Mouse (Mus musculus): ENCODE measurements around the gene Tbx3.

The Tbx3 gene

DNA sequence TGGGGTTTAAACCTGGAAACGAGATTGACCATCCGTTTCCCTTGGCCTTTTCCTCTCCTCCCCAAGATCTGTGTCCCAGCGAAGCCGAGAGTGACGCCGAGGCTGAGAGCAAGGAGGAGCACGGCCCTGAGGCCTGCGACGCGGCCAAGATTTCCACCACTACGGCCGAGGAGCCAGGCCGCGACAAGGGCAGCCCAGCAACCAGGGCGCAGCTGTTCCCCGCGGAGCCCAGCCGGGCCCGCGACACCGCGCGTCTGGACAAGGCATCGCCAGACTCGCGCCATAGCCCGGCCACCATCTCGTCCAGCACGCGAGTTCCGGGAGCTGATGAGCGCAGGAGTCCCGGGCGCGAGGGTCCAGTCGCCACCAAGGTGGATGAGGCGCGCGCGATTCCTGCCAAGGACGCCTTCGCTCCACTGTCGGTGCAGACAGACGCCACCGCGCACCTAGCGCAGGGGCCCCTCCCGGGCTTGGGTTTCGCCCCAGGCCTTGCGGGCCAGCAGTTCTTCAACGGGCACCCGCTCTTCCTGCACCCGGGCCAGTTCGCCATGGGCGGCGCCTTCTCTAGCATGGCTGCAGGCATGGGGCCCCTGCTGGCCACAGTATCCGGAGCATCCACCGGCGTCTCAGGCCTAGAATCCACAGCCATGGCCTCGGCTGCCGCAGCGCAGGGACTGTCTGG lies 10.0 kb downstream of the Tbx3 start:
- DNase-seq: no peak

DNA sequence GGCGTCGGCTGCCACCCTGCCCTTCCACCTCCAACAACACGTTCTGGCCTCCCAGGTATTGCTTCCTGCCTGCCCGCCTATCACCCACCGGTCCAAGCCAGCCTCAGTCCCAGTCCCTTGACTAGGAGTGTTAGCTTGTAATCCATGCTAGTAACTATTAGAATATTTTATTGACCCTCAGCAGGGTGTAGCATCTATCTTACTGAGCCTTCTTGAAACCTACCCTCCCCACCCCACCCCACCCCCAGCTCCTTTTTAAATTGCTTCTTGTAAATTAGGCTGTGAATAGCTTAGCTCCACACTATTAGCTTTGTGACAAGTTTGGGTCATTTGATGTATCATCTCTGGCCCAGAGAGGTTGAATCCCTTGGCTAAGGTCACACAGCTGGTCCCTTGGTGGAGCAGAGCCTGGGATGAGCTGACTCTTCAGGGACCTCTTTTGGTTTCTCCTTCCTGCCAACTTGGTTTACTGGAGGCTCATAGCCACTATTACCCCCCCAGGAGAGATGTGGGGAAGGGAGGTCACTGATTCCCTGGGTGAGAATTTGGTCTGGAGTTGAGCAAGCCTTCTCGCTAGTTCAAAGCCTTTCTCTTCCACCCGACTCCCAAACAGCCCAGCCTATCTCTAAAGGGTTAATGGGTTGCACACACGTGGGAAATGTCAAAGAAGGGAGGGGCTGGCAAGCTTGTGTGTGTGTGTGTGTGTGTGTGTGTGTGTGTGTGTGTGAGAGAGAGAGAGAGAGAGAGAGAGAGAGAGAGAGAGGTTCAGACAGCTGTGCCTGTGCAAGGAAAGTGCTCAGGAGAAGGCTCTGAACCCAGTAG lies 10.8 kb downstream of the Tbx3 start:
- DNase-seq: no peak

DNA sequence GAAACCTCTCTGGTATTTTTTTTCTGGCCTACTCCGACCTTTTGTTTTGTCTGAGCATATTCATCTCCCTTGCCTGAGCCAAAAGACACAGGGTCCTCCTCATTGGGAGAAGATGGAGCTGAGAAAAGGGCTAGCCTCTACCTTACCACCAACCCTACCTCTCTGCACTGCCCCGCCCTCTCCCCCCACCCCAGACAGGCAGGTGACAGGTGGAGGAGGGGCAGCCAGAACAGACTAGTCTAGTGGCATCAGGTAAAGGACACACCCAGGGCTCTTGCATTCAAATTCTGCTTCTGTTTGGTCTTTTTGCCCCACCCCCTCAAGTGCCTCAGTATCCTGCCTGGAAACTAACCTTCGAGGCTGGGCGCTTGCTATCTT lies 11.4 kb downstream of the Tbx3 start:
- DNase-seq: no peak

DNA sequence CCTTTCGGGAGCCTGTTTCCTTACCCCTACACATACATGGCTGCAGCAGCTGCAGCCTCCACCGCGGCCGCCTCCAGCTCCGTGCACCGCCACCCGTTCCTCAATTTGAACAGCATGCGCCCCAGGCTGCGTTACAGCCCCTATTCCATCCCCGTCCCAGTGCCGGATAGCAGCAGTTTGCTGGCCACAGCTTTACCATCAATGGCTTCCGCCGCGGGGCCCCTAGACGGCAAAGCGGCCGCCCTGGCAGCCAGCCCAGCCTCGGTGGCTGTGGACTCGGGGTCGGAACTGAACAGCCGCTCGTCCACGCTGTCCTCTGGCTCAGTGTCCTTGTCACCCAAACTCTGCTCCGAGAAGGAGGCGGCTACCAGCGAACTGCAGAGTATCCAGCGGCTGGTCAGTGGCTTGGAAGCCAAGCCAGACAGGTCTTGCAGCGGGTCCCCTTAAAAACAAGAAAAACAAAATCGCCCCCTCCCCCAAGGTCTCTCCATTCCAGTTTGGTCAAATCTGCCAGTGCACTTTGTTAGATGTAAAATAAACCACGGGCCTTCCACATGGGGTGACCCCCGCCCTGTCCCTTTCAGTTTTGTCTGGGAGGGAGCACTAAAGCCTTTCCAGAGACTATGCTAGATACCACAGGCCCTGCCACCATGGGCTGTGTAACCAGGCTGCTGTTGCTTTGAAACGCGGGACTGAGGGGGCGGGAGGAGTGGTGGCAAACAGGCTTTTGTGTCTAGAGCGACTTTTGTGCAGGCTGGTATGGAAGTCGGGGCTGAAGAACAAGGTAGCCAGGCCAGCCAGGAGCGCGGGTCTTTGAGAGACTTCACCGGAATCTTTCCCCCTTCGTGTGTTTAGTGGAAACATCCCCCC lies 12.4 kb downstream of the Tbx3 start:
- no peak for DNase-seq

DNA sequence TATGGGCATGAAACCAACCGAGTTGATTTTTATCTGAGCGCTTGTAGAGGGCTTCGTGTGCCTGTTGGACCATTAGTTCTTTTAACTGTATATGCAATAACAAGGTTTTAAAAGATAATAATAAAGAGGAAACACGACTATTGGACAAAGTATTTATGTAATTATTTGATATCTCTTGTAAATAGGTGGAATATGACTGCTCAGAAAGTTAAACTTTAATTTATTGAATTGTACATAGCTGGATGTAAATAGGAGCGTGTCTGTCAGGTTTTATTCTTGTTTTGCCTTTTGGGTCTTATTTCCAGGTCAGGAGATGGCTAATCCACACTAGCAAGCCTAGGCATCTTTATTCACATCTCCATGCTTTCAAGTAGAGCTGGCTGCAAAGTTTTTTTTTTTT lies 13.4 kb downstream of the Tbx3 start:
- DNase-seq: no peak

DNA sequence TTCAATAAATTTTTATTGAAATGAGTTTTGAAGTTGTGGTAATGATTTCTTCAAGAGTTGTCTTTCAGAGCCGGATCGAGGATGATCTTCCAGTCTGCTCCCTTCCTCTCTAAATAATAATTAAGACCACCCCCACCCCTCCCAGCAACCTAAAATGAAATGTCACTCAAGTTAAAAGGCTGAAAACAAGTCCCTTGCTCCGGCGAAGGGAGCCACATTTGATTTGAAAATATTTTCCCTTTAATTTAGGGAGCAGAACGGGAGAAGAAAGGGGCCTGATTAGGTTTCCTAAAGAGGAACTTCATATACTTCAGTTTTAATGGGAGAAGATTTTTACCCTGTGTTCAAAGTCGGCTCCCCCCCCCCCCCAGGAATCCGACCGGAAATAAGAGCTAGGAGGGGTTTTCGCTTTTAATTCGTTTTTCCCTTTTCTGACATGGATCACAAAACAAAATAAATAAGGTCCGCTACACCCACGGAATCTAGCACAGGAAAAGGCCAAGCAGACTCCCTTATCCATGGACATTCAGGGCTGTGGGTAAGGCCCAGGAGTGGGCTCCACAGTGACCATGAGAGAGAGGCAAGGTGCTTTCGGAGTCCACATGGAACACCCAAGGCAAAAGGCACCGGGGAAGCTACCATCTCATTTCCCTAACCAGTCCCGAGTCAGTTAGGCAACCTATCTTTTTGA lies 14.4 kb downstream of the Tbx3 start:
- DNase-seq: no peak

- no peak for DNase-seq
Measured at GRCm38 (mm10) chr5:119685446-119686198, 15.2 kb downstream of the Tbx3 start.

DNA sequence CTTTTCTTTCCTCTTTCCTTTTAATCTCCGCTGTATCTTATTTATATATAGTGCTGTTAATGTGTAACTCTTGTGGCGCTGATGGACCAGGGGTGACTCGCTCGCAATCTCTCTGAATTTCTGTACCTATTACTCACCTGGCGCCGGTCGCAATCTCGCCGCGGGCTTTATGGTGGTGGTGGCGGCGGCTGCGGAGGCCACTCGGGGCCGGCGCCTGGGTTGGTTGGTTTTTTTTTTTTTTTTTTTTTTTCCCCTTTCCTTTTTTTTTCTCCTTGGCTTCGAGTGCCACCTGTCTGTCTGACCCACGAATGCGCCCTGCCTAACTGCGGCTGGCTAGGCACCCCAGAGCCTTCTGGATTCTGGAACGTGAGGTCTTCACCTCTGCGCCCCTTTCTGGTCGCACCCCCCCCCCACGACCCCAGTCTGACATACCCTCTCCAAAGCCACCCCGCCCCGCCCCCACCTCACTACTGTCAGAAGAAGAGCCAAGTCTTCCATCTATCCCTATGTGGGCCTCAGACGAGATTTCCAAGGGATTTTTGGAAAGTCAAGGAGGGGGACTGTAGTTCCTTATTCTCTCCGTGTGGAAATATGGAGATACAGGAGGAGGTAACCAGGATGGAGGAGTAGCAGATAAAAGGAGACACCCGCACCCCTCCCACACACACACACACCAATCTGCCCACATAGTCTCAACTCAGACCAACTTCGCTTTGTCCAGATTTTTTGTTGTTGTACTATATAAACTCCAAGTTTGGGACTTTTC lies 15.9 kb downstream of the Tbx3 start:
- no peak for DNase-seq

DNA sequence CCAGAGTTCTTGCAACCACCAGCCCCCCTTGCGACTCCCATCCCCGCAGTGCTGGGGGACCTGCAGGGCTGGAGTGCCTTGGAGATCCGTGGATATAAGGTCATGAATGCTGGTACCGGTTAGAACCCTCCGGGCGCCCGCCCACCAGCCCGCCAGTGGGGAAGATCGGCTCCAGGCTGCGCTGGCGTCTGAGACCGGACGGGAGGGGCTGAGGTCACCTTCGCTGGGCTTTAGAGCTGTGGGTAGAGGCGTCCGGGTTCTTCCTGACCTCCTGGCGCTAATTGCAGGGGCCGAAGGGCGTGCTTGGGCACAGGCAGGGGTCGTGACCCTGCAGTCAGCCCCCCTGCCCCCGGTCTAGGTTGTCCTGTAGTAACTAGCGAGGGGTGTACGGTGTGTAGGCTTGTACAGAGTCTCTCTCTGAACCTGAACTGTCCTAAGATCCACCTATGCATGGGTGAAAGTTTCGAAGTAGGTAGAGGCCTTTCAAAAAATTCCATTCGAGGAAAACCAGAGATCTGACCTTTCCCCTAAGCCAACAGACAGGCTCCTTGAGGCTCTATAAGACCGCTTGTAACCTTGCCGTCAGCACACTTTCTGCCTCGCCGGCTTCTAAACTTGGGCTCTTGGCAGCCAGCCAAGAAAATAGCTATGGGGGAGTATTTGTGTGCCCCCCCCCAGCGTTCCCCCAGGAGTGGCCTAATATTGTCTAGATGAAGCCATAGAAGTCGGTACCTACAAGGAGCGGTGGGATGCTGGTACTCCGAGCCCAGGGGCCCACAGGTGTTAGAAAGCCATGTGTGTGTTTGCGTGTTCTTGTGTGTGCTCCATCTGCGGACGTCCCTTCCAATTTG lies 16.8 kb downstream of the Tbx3 start:
- DNase-seq: no peak

DNA sequence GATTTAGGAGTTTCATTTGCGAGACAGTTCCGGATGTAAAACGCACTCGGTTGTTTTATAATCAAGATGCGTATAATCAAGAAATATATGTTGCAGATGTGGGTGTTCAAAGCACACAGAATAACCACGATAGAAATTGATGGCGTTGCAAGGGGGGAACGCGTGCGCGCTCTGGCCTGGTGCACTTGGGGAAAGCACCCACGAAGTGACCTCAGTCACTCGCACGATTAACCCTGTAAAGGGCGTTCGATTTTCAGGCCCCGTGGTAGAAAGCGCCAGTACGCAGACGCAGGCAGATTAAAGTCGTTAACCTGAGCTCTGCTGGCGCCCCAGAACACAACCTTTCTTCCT lies 17.4 kb downstream of the Tbx3 start:
- DNase-seq: no peak

GRCm38 (mm10) chr5:119688306-119688705 lies 17.8 kb downstream of the Tbx3 start:
- no peak for DNase-seq

DNA sequence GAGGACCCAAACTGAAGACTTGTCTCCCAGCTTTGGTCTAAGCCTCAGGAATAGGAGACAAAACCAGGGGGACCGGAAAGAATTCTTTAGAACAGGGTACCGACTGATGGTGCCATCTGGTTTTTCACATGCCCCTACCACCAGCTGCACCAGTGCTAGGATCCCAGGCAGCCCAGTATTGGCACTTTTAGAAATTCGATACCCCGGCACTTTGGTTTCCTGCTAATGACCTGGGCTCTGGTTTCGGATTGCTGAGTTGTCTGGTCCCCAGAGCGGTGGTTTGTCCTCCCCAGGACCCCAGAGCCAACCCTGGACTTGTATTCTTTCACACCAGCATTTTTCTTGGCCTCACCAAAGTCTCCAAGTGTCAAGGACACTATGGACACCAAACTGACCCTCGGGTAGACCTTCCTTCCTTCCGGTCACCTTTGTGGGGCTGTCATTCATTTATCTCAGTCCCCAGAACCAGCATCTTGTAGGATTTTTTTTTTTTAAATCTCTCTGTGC lies 18.5 kb downstream of the Tbx3 start:
- no peak for DNase-seq

DNA sequence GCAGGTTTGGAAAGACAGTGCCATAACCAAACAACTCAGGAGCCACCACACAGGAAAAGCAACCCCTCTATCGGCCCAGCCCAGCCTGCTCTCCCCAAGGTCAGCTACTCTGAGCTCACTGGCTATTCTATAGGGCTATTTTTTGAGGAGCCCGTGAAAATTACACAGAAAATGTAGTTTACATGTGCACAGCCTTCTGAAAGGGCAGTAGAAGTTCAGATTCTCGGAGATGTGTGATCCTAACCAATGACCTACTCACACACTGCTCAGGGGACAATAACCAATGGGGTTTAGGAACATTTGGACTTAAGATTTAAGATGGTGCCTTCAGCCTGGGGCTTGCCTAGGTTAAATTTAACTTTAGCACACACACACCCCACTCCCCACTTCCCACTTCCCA lies 19.0 kb downstream of the Tbx3 start:
- DNase-seq: no peak

- DNase-seq: peak; percentile 82
Measured at GRCm38 (mm10) chr5:119691075-119691474, 20.6 kb downstream of the Tbx3 start.

- DNase-seq: no peak
Measured at GRCm38 (mm10) chr5:119692425-119692824, 22.0 kb downstream of the Tbx3 start.

DNA sequence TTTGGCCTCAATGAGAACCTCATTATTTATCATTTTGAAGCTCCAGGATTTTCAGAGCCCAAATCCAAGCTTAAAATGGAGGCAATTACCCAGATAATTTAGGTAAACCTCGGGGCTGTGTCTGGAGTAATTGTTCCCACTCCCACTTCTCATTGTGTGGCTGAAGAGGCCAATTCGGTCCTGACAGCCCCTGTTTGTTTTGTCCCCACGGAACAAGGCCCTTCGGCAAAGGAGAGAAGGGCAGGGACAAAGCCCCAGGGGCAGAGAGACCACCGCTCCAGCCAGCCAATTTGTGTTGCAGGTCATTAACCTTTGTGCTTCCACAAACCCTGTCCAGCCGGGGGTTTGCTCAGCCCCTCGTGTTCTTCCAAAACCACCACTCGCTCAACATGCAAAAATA lies 24.4 kb downstream of the Tbx3 start:
- no peak for DNase-seq

GRCm38 (mm10) chr5:119703031-119703430 lies 32.6 kb downstream of the Tbx3 start:
- no peak for DNase-seq

GRCm38 (mm10) chr5:119704900-119705299 lies 34.4 kb downstream of the Tbx3 start:
- no peak for DNase-seq

GRCm38 (mm10) chr5:119706467-119706866 lies 36.0 kb downstream of the Tbx3 start:
- DNase-seq: no peak

- no peak for DNase-seq
Measured at GRCm38 (mm10) chr5:119708850-119709585, 38.5 kb downstream of the Tbx3 start.

Measured in right cerebral cortex, postnatal 14 days (tissue).